Mouse (Mus musculus) stomach, embryonic 14.5 days (tissue): Measurements from ENCODE around the gene Tldc2. TPM values are rescaled to one million over a fixed set of nuclear protein-coding genes. Genes with fewer than 3 reads are reported as not detected.
A peak's percentile ranks its signal among the peaks of the same experiment; 100 is the strongest.

Source experiments
- ATAC-seq: fragments of 200-750 bp; cut with Nextera tagmentation; 2 replicates; pipeline ENCODE4 v1.8.0; 2017; ENCODE audit warnings: low read depth, moderate TSS enrichment; ENCODE audit not compliant: insufficient number of reproducible peaks, insufficient read depth, low FRiP score
- H3K27ac ChIP-seq: fragments of 300-500 bp; sonication (generic); 2 replicates; pipeline ENCODE4 v1.5.1; 2014; ENCODE audit warnings: mild to moderate bottlenecking, low read length, moderate library complexity, mixed read lengths
- H3K27me3 ChIP-seq: fragments of 300-500 bp; sonication (generic); 2 replicates; pipeline ENCODE4 v1.6.1; 2014; ENCODE audit warnings: low read length, control low read depth, mixed read lengths; ENCODE audit not compliant: control insufficient read depth, insufficient read depth
- H3K36me3 ChIP-seq: fragments of 300-500 bp; sonication (generic); 2 replicates; pipeline ENCODE4 v1.6.1; 2014; ENCODE audit warnings: mild to moderate bottlenecking, control low read depth, low read length, moderate library complexity, mixed read lengths; ENCODE audit not compliant: control insufficient read depth, insufficient read depth
- H3K4me1 ChIP-seq: fragments of 300-500 bp; sonication (generic); 2 replicates; pipeline ENCODE4 v1.6.1; 2014; ENCODE audit warnings: low read length, control low read depth, mixed read lengths; ENCODE audit not compliant: control insufficient read depth, insufficient read depth
- H3K4me2 ChIP-seq: fragments of 300-500 bp; sonication (generic); replicated peaks from 2 replicates; pipeline ENCODE4 v1.6.1; 2014; ENCODE audit warnings: low read depth, low read length, control low read depth
- H3K4me3 ChIP-seq: fragments of 300-500 bp; sonication (generic); 2 replicates; pipeline ENCODE4 v1.5.1; 2014; ENCODE audit warnings: low read depth, low read length, control low read depth
- H3K9ac ChIP-seq: fragments of 300-500 bp; sonication (generic); replicated peaks from 2 replicates; pipeline ENCODE4 v1.6.1; 2014; ENCODE audit warnings: low read depth, mild to moderate bottlenecking, control low read depth, low read length, moderate library complexity, mixed read lengths
- H3K9me3 ChIP-seq: fragments of 300-500 bp; sonication (generic); 2 replicates; pipeline ENCODE4 v1.6.1; 2016; ENCODE audit warnings: low read depth, low read length, control low read depth; ENCODE audit not compliant: control insufficient read depth
- WGBS: fragments of 180-500 bp; shearing (Covaris S2); extraction: QIAGEN DNeasy Blood & Tissue Kit; methylation state at CpG from one replicate; pipeline ENCODE4 v1.1.7; 2014; 5-methylcytosine and 5-hydroxymethylcytosine counted together
- polyA plus RNA-seq: library from polyadenylated mRNA; unstranded; fragments of >200 nt; fragmentation: Nextera tagmentation; extraction: Ambion mirVana; gene quantifications from 2 replicates; pipeline ENCODE4 v1.2.1, GENCODE M21; 2014

Gene Tldc2
- polyA plus RNA-seq: not detected in 2 replicates

GRCm38 (mm10) chr2:157086796-157087195 is at the start of gene Tldc2:
Gene Tldc2 (plus strand): TSS chr2:157087055.
- 88% methylated on average over 8 of the region's 8 CpGs for WGBS
- no peak within 1 kb of the TSS for H3K9ac ChIP-seq
- no peak within 1 kb of the TSS for H3K4me3 ChIP-seq
- H3K4me2 ChIP-seq: no peak within 1 kb of the TSS
- H3K4me1 ChIP-seq: no peaks in the 10 kb centered on the region; the same call in 1 of the 2 replicates
- H3K9me3 ChIP-seq: no peaks in the 10 kb centered on the region
- no peak for ATAC-seq
- no peaks in the 10 kb centered on the region for H3K27me3 ChIP-seq
- no peaks in the 10 kb centered on the region for H3K36me3 ChIP-seq
- H3K27ac ChIP-seq: no peak within 1 kb of the TSS

- Histone ChIP-seq H3K9ac (no peak overlapping the region), H3K27me3 (no peaks in the 10 kb centered on the region), H3K9me3 (no peaks in the 10 kb centered on the region), H3K36me3 (peaks cover 82% of the 10 kb centered on the region), H3K27ac (no peak overlapping the region), H3K4me2 (no peak overlapping the region), H3K4me3 (no peak overlapping the region), H3K4me1 (no peaks in the 10 kb centered on the region)
- 90% methylated on average over 9 of the region's 9 CpGs for WGBS
- ATAC-seq: no peak
These were observed 49.6 kb upstream of the Tldc2 start for GRCm38 (mm10) chr2:157037303-157037702.

- no peak overlapping the region for H3K4me3 ChIP-seq
- H3K4me1 ChIP-seq: no peaks in the 10 kb centered on the region
- no peak overlapping the region for H3K4me2 ChIP-seq
- H3K27ac ChIP-seq: no peak overlapping the region
- H3K36me3 ChIP-seq: peaks cover 73% of the 10 kb centered on the region
- no peaks in the 10 kb centered on the region for H3K9me3 ChIP-seq
- 0 out of 2 replicates have a peak, but pooled peaks have one; percentile 49 for ATAC-seq
- H3K9ac ChIP-seq: no peak overlapping the region
- 88% methylated on average over 50 of the region's 50 CpGs for WGBS
- no peaks in the 10 kb centered on the region for H3K27me3 ChIP-seq
These were observed 46.8 kb upstream of the Tldc2 start for GRCm38 (mm10) chr2:157039900-157040648.

- Histone ChIP-seq H3K4me1 (no peaks in the 10 kb centered on the region), H3K27me3 (no peaks in the 10 kb centered on the region), H3K4me3 (no peak overlapping the region), H3K36me3 (peaks cover 72% of the 10 kb centered on the region), H3K9ac (no peak overlapping the region), H3K9me3 (no peaks in the 10 kb centered on the region), H3K27ac (no peak overlapping the region), H3K4me2 (no peak overlapping the region)
- no peak for ATAC-seq
- WGBS: 81% methylated on average over 17 of the region's 17 CpGs
These were observed 46.2 kb upstream of the Tldc2 start for GRCm38 (mm10) chr2:157040649-157041046.

- no peaks in the 10 kb centered on the region for H3K4me1 ChIP-seq
- H3K9ac ChIP-seq: no peak overlapping the region
- no peak overlapping the region for H3K4me2 ChIP-seq
- no peak overlapping the region for H3K4me3 ChIP-seq
- no peak for ATAC-seq
- 90% methylated on average over 7 of the region's 7 CpGs for WGBS
- H3K36me3 ChIP-seq: peaks cover 70% of the 10 kb centered on the region
- no peaks in the 10 kb centered on the region for H3K9me3 ChIP-seq
- no peaks in the 10 kb centered on the region for H3K27me3 ChIP-seq
- H3K27ac ChIP-seq: no peak overlapping the region
These were observed 45.4 kb upstream of the Tldc2 start for GRCm38 (mm10) chr2:157041421-157041820.

GRCm38 (mm10) chr2:157043556-157043955 is 43.3 kb upstream of the Tldc2 start:
- H3K4me3 ChIP-seq: no peak overlapping the region
- H3K36me3 ChIP-seq: peaks cover 59% of the 10 kb centered on the region
- no peak overlapping the region for H3K4me2 ChIP-seq
- no peaks in the 10 kb centered on the region for H3K4me1 ChIP-seq
- WGBS: 89% methylated on average over 8 of the region's 8 CpGs
- H3K9ac ChIP-seq: no peak overlapping the region
- no peaks in the 10 kb centered on the region for H3K9me3 ChIP-seq
- no peaks in the 10 kb centered on the region for H3K27me3 ChIP-seq
- ATAC-seq: no peak
- no peak overlapping the region for H3K27ac ChIP-seq

GRCm38 (mm10) chr2:157043987-157044386 is 42.9 kb upstream of the Tldc2 start:
- no peak for ATAC-seq
- Histone ChIP-seq H3K9ac (no peak overlapping the region), H3K9me3 (no peaks in the 10 kb centered on the region), H3K27ac (no peak overlapping the region), H3K27me3 (no peaks in the 10 kb centered on the region), H3K4me3 (no peak overlapping the region), H3K36me3 (peaks cover 55% of the 10 kb centered on the region), H3K4me2 (no peak overlapping the region), H3K4me1 (no peaks in the 10 kb centered on the region)

GRCm38 (mm10) chr2:157045932-157046331 is 40.9 kb upstream of the Tldc2 start:
- Histone ChIP-seq H3K27me3 (no peaks in the 10 kb centered on the region), H3K4me1 (no peaks in the 10 kb centered on the region), H3K4me3 (no peak overlapping the region), H3K9me3 (no peaks in the 10 kb centered on the region), H3K9ac (no peak overlapping the region), H3K4me2 (no peak overlapping the region), H3K36me3 (peaks cover 35% of the 10 kb centered on the region), H3K27ac (no peak overlapping the region)
- 97% methylated on average over 2 of the region's 2 CpGs for WGBS
- no peak for ATAC-seq

GRCm38 (mm10) chr2:157046956-157047355 is 39.9 kb upstream of the Tldc2 start:
- Histone ChIP-seq H3K36me3 (peaks cover 28% of the 10 kb centered on the region), H3K4me1 (no peaks in the 10 kb centered on the region), H3K4me3 (no peak overlapping the region), H3K9ac (no peak overlapping the region), H3K27ac (no peak overlapping the region), H3K9me3 (no peaks in the 10 kb centered on the region), H3K4me2 (no peak overlapping the region), H3K27me3 (no peaks in the 10 kb centered on the region)
- ATAC-seq: no peak
- 93% methylated on average over 5 of the region's 5 CpGs for WGBS
